Mouse (Mus musculus) CH12.LX (cell line): Measurements from ENCODE around the gene Ppp2r5d. TPM values are rescaled to one million over a fixed set of nuclear protein-coding genes. Genes with fewer than 3 reads are reported as not detected.

Experiments used
- DNase-seq: peaks from one replicate; pipeline ENCODE4 v3.0.0-alpha.2; 2013; ENCODE audit errors: extremely low read depth
- H3K27ac ChIP-seq: 2 replicates; pipeline ENCODE4 v1.5.1; 2012; ENCODE audit warnings: low read depth, mild to moderate bottlenecking, control low read depth, moderate library complexity; ENCODE audit not compliant: insufficient read depth
- H3K27me3 ChIP-seq: replicated peaks from 2 replicates; pipeline ENCODE3; 2012; ENCODE audit warnings: inconsistent platforms
- H3K36me3 ChIP-seq, 2 experiments: replicated peaks in 1 of 2; 2 replicates each; pipeline versions ENCODE3 to v1.6.1; 2012; ENCODE audit warnings: inconsistent platforms in 1 of 2, low read length in 1 of 2, mild to moderate bottlenecking in 1 of 2, mixed read lengths in 1 of 2, moderate library complexity in 1 of 2; ENCODE audit not compliant: control insufficient read depth in 1 of 2, insufficient read depth in 1 of 2
- H3K4me1 ChIP-seq, 2 experiments: 2 replicates each; pipeline ENCODE4 v1.6.1; 2012; ENCODE audit warnings: inconsistent platforms in 1 of 2, moderate library complexity in 1 of 2; ENCODE audit not compliant: insufficient read depth in 2 of 2, control insufficient read depth in 1 of 2
- H3K4me2 ChIP-seq: 2 replicates; pipeline ENCODE4 v1.6.1; 2012; ENCODE audit warnings: low read depth, mild to moderate bottlenecking, control low read depth; ENCODE audit not compliant: poor library complexity, insufficient read depth, severe bottlenecking
- H3K4me3 ChIP-seq, 3 experiments: fragments of 150-350 bp in 1 of 3; sonication (generic) in 1 of 3; replicated peaks in 1 of 3; 2 replicates each; pipeline versions ENCODE3 to v1.5.1; 2011 to 2012; ENCODE audit warnings: low read depth in 2 of 3, low read length in 2 of 3, mild to moderate bottlenecking in 2 of 3, moderate library complexity in 2 of 3, control low read depth in 1 of 3, improper control_type of control experiment in 1 of 3, inconsistent platforms in 1 of 3, mixed read lengths in 1 of 3; ENCODE audit not compliant: poor library complexity in 1 of 3
- H3K79me2 ChIP-seq: replicated peaks from 2 replicates; pipeline ENCODE4 v1.6.1; 2012; ENCODE audit warnings: mild to moderate bottlenecking, moderate library complexity; ENCODE audit not compliant: control insufficient read depth, poor library complexity, insufficient read depth, severe bottlenecking; ENCODE audit errors: extremely low read depth
- H3K9ac ChIP-seq: 2 replicates; pipeline ENCODE4 v1.6.1; 2012; ENCODE audit warnings: low read depth, mild to moderate bottlenecking, control low read depth, moderate library complexity; ENCODE audit not compliant: insufficient read depth
- H3K9me3 ChIP-seq: replicated peaks from 2 replicates; pipeline ENCODE3; 2012; ENCODE audit warnings: low read length, inconsistent platforms, mixed read lengths
- BHLHE40 ChIP-seq: IDR thresholded peaks from 2 replicates; pipeline ENCODE4 v1.6.1; 2011; ENCODE audit warnings: mild to moderate bottlenecking, low read depth, low read length, improper control_type of control experiment
- CHD1 ChIP-seq: IDR thresholded peaks from 2 replicates; pipeline ENCODE4 v1.6.1; 2012; ENCODE audit warnings: low read depth, low read length, improper control_type of control experiment, inconsistent platforms
- CHD2 ChIP-seq: IDR thresholded peaks from 2 replicates; pipeline ENCODE4 v1.6.1; 2011; ENCODE audit warnings: low read length, improper control_type of control experiment
- E2F4 ChIP-seq: IDR thresholded peaks from 2 replicates; pipeline ENCODE4 v1.6.1; 2011; ENCODE audit warnings: low read depth, low read length, improper control_type of control experiment; ENCODE audit not compliant: insufficient replicate concordance
- ELF1 ChIP-seq: IDR thresholded peaks from 2 replicates; pipeline ENCODE4 v1.6.1; 2014; ENCODE audit warnings: low read depth, mild to moderate bottlenecking, inconsistent platforms, low read length, improper control_type of control experiment
- EP300 ChIP-seq: IDR thresholded peaks from 2 replicates; pipeline ENCODE4 v1.6.1; 2011; ENCODE audit warnings: low read length, improper control_type of control experiment
- ETS1 ChIP-seq: conservative IDR thresholded peaks from 2 replicates; pipeline ENCODE4 v1.6.1; 2012; ENCODE audit warnings: low read depth, mild to moderate bottlenecking, inconsistent platforms, low read length, improper control_type of control experiment, moderate library complexity
- GABPA ChIP-seq: IDR thresholded peaks from 2 replicates; pipeline ENCODE4 v1.6.1; 2012; ENCODE audit warnings: low read depth, low read length, improper control_type of control experiment, inconsistent platforms; ENCODE audit not compliant: insufficient replicate concordance
- HCFC1 ChIP-seq: IDR thresholded peaks from 2 replicates; pipeline ENCODE4 v1.6.1; 2012; ENCODE audit warnings: low read depth, mild to moderate bottlenecking, inconsistent platforms, low read length, improper control_type of control experiment
- IRF4 ChIP-seq: IDR thresholded peaks from 2 replicates; pipeline ENCODE4 v1.6.1; 2014; ENCODE audit warnings: low read depth, mild to moderate bottlenecking, inconsistent platforms, low read length, improper control_type of control experiment
- JUN ChIP-seq: IDR thresholded peaks from 2 replicates; pipeline ENCODE4 v1.6.1; 2011; ENCODE audit warnings: low read depth, mild to moderate bottlenecking, low read length, improper control_type of control experiment, moderate library complexity; ENCODE audit not compliant: insufficient read depth
- KAT2A ChIP-seq: IDR thresholded peaks from 2 replicates; pipeline ENCODE4 v1.6.1; 2012; ENCODE audit warnings: low read length, improper control_type of control experiment, inconsistent platforms; ENCODE audit not compliant: insufficient replicate concordance
- MAFK ChIP-seq: IDR thresholded peaks from 2 replicates; pipeline ENCODE4 v1.6.1; 2011; ENCODE audit warnings: low read length, improper control_type of control experiment; ENCODE audit not compliant: insufficient replicate concordance
- MEF2A ChIP-seq: IDR thresholded peaks from 2 replicates; pipeline ENCODE4 v1.6.1; 2014; ENCODE audit warnings: low read depth, mild to moderate bottlenecking, inconsistent platforms, low read length, improper control_type of control experiment, borderline replicate concordance
- MYC ChIP-seq: IDR thresholded peaks from 2 replicates; pipeline ENCODE4 v1.6.1; 2011; ENCODE audit warnings: low read depth, mild to moderate bottlenecking, improper control_type of control experiment, low read length
- NELFE ChIP-seq: IDR thresholded peaks from 2 replicates; pipeline ENCODE4 v1.6.1; 2011; ENCODE audit warnings: low read depth, low read length, improper control_type of control experiment
- NRF1 ChIP-seq: IDR thresholded peaks from 2 replicates; pipeline ENCODE4 v1.6.1; 2014; ENCODE audit warnings: low read depth, mild to moderate bottlenecking, inconsistent platforms, low read length, improper control_type of control experiment, moderate library complexity
- POLR2A ChIP-seq: IDR thresholded peaks from 2 replicates; pipeline ENCODE4 v1.6.1; 2011; ENCODE audit warnings: low read depth, mild to moderate bottlenecking, improper control_type of control experiment, low read length
- POLR2AphosphoS2 ChIP-seq: IDR thresholded peaks from 2 replicates; pipeline ENCODE4 v1.6.1; 2011; ENCODE audit warnings: low read depth, low read length, improper control_type of control experiment
- RCOR1 ChIP-seq: conservative IDR thresholded peaks from 2 replicates; pipeline ENCODE4 v1.6.1; 2012; ENCODE audit warnings: low read depth, mild to moderate bottlenecking, inconsistent platforms, low read length, improper control_type of control experiment
- SIN3A ChIP-seq: IDR thresholded peaks from 2 replicates; pipeline ENCODE4 v1.6.1; 2012; ENCODE audit warnings: low read length, improper control_type of control experiment, inconsistent platforms
- TBP ChIP-seq: conservative IDR thresholded peaks from 2 replicates; pipeline ENCODE4 v1.6.1; 2011; ENCODE audit warnings: low read depth, low read length, improper control_type of control experiment
- UBTF ChIP-seq: IDR thresholded peaks from 2 replicates; pipeline ENCODE4 v1.6.1; 2012; ENCODE audit warnings: low read depth, mild to moderate bottlenecking, inconsistent platforms, low read length, improper control_type of control experiment, moderate library complexity
- USF1 ChIP-seq: IDR thresholded peaks from 2 replicates; pipeline ENCODE4 v1.6.1; 2014; ENCODE audit warnings: low read depth, mild to moderate bottlenecking, inconsistent platforms, low read length, improper control_type of control experiment
- ZC3H11A ChIP-seq: IDR thresholded peaks from 2 replicates; pipeline ENCODE4 v1.6.1; 2012; ENCODE audit warnings: low read depth, mild to moderate bottlenecking, inconsistent platforms, low read length, improper control_type of control experiment
- ZKSCAN1 ChIP-seq: IDR thresholded peaks from 2 replicates; pipeline ENCODE4 v1.6.1; 2012; ENCODE audit warnings: low read depth, inconsistent platforms, low read length, improper control_type of control experiment, borderline replicate concordance
- ZNF384 ChIP-seq: IDR thresholded peaks from 2 replicates; pipeline ENCODE4 v1.6.1; 2012; ENCODE audit warnings: low read depth, low read length, improper control_type of control experiment, inconsistent platforms
- dilution Hi-C: fragments of 300-500 bp; cut with MboI; formaldehyde crosslinking; loops from 2 replicates; pipeline ENCODE4 v1.14.3; 2020; ENCODE audit warnings: low sequenced_read_pairs; ENCODE audit not compliant: extremely low pct_unique_long_range_greater_than_20kb, extremely low pct_ligation_motif_present
- in situ Hi-C: fragments of 300-500 bp; cut with MboI; formaldehyde crosslinking; loops from 3 replicates; pipeline ENCODE4 v1.14.3; 2019; ENCODE audit warnings: low sequenced_read_pairs, low pct_ligation_motif_present, low pct_unique_long_range_greater_than_20kb, mixed read lengths
- polyA plus RNA-seq: library from polyadenylated mRNA; unstranded; fragments of >175 nt; gene quantifications from 2 replicates; pipeline ENCODE4 v1.2.1, GENCODE M21; 2012; ENCODE audit warnings: low read depth; ENCODE audit not compliant: insufficient read length
- total RNA-seq, 2 experiments: library from RNA; depleted of rRNA; stranded (reverse); fragments of 300-350 nt in 1 of 2; fragments of >200 nt in 1 of 2; gene quantifications; 2 replicates each; pipeline ENCODE4 v1.2.3; 2012 to 2014

The Ppp2r5d gene
- total and polyA plus RNA-seq, 3 experiments, result 56.2 to 75.4 (median 57.7) TPM

- no peak overlapping the region for H3K4me2 ChIP-seq
- in situ Hi-C loops, result no loop called here
- H3K36me3 ChIP-seq, result peaks cover 0 to 34% of the 10 kb centered on the region in 2 experiments
- H3K27ac ChIP-seq, result no peak overlapping the region
- peaks cover 8% of the 10 kb centered on the region for H3K79me2 ChIP-seq
- dilution Hi-C loops, result no loop called here
- H3K9ac ChIP-seq, result no peak overlapping the region
- TF ChIP-seq MAFK (no peak), ZC3H11A (no peak), KAT2A (no peak), RCOR1 (no peak), MEF2A (no peak), POLR2A (no peak), CHD1 (no peak), ELF1 (no peak), IRF4 (no peak), MYC (no peak), CHD2 (no peak), SIN3A (no peak), JUN (no peak)
- peaks cover 3 to 17% of the 10 kb centered on the region in 2 experiments; a peak in 3 of 4 replicates for H3K4me1 ChIP-seq
- no peaks in the 10 kb centered on the region for H3K9me3 ChIP-seq
- no peak for DNase-seq
- no peak overlapping the region for H3K4me3 ChIP-seq
- no peaks in the 10 kb centered on the region for H3K27me3 ChIP-seq
Measured at GRCm38 (mm10) chr17:46642060-46642459, 62.9 kb downstream of the Ppp2r5d start.

GRCm38 (mm10) chr17:46639929-46640328 is 65.0 kb downstream of the Ppp2r5d start:
- no peak for DNase-seq
- Histone ChIP-seq H3K4me3 (no peak overlapping the region), H3K27me3 (no peaks in the 10 kb centered on the region), H3K4me1 (peaks cover 3 to 9% of the 10 kb centered on the region in 2 experiments; a peak in 3 of 4 replicates), H3K79me2 (no peaks in the 10 kb centered on the region), H3K36me3 (peaks cover 0 to 49% of the 10 kb centered on the region in 2 experiments), H3K27ac (no peak overlapping the region), H3K9ac (no peak overlapping the region), H3K4me2 (no peak overlapping the region), H3K9me3 (no peaks in the 10 kb centered on the region)
- dilution Hi-C loops (no loop called here), in situ Hi-C loops (no loop called here)
- TF ChIP-seq UBTF (no peak), ELF1 (no peak), GABPA (no peak), POLR2A (no peak), ZNF384 (no peak), CHD1 (no peak), NELFE (no peak), NRF1 (no peak), ZKSCAN1 (no peak), SIN3A (no peak), USF1 (no peak), E2F4 (no peak), EP300 (no peak), ETS1 (no peak), ZC3H11A (no peak), BHLHE40 (no peak), HCFC1 (no peak), POLR2AphosphoS2 (no peak), TBP (no peak), MAFK (no peak)
